Mouse (Mus musculus) limb, embryonic 15.5 days (tissue): ENCODE results near the gene Fermt2. TPM values are rescaled to one million over a fixed set of nuclear protein-coding genes. Genes with fewer than 3 reads are reported as not detected.

Source experiments
- ATAC-seq: fragments of 200-750 bp; cut with Nextera tagmentation; 2 replicates; pipeline ENCODE4 v1.8.0; 2017; ENCODE audit warnings: low read depth, moderate TSS enrichment; ENCODE audit not compliant: insufficient number of reproducible peaks, low FRiP score, low TSS enrichment
- H3K27ac ChIP-seq: fragments of 300-500 bp; sonication (generic); 2 replicates; pipeline ENCODE4 v1.5.1; 2015; ENCODE audit warnings: moderate library complexity, mild to moderate bottlenecking, inconsistent platforms
- H3K27me3 ChIP-seq: fragments of 300-500 bp; sonication (generic); 2 replicates; pipeline ENCODE4 v1.6.1; 2015; ENCODE audit warnings: inconsistent platforms
- H3K36me3 ChIP-seq: fragments of 300-500 bp; sonication (generic); 2 replicates; pipeline ENCODE4 v1.6.1; 2015; ENCODE audit warnings: inconsistent platforms
- H3K4me1 ChIP-seq: fragments of 300-500 bp; sonication (generic); 2 replicates; pipeline ENCODE4 v1.6.1; 2015; ENCODE audit warnings: inconsistent platforms
- H3K4me2 ChIP-seq: fragments of 300-500 bp; sonication (generic); 2 replicates; pipeline ENCODE4 v1.6.1; 2015; ENCODE audit warnings: mild to moderate bottlenecking, inconsistent platforms
- H3K4me3 ChIP-seq: fragments of 300-500 bp; sonication (generic); 2 replicates; pipeline ENCODE4 v1.5.1; 2015; ENCODE audit warnings: mild to moderate bottlenecking, inconsistent platforms
- H3K9ac ChIP-seq: fragments of 300-500 bp; sonication (generic); 2 replicates; pipeline ENCODE4 v1.6.1; 2015; ENCODE audit warnings: inconsistent platforms
- H3K9me3 ChIP-seq: fragments of 300-500 bp; sonication (generic); 2 replicates; pipeline ENCODE4 v1.6.1; 2016; ENCODE audit warnings: inconsistent platforms
- WGBS: fragments of 180-500 bp; shearing (Covaris S2); methylation state at CpG from one replicate; pipeline ENCODE4 v1.1.7; 2015; 5-methylcytosine and 5-hydroxymethylcytosine counted together
- polyA plus RNA-seq: library from polyadenylated mRNA; unstranded; fragments of >200 nt; fragmentation: Nextera tagmentation; extraction: Ambion mirVana; gene quantifications from 2 replicates; pipeline ENCODE4 v1.2.1, GENCODE M21; 2015

Fermt2 gene
- polyA plus RNA-seq, result 136 and 155 TPM in 2 replicates

DNA sequence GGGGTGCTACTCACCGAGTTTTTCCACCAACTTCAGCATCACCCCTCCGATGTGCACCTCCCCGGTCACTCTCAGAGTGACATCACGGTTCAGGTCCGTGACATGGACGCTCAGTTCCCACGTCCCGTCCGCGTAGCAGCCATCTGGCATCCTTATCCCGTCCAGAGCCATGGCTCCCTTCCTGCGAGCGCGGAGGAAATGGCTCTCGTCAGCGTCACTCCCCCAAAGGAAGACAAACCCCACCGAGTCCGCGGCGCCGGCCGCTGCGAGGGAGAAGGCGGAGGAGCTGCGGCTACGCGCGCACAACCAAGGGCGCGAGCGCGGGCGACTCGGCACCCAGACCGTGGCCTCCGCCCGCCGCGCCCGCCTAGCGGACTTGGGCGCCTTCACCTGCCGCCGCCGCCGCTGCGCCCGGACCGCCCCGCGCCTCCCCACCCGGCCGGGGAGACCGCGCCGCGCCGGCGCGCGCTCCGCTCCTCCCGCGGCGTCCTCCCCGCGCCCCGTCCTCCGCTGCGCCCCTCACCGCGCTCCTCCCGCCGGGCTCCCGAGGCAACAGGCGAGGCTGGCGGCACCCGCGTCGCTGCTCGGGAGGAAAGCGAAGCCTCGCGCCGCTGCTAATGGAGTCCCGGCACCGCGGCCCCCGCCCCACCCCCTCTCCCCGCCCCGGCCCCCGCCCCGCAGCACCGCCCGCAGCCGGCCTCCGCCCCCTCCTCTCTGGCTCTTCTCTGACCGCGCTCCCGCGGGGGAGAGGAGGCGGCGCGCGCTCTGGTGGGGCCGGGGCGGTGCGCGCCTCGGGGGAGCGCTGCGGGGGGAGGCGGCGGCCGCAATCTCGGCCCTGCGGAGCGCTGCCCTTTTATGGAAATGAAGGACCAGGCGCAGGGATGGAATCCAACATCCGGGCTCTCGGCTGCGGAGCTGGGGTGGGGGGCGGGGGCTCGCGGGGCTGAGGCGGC, at the start of gene Fermt2:
Gene Fermt2, minus strand, starts transcription at position 708 of the 953 bp plus-strand sequence.
- H3K9ac ChIP-seq, result peak within 1 kb of the TSS; percentile 86
- H3K4me1 ChIP-seq, result peaks cover 24% of the 10 kb centered on the region
- peak; percentile 87 for ATAC-seq
- H3K36me3 ChIP-seq, result no peaks in the 10 kb centered on the region
- H3K27ac ChIP-seq, result peak within 1 kb of the TSS; percentile 98
- under 1% methylated on average over 69 of the region's 126 CpGs for WGBS
- no peaks in the 10 kb centered on the region for H3K9me3 ChIP-seq
- peak within 1 kb of the TSS; percentile 74 for H3K4me2 ChIP-seq
- H3K4me3 ChIP-seq, result peak within 1 kb of the TSS; percentile 82
- no peaks in the 10 kb centered on the region for H3K27me3 ChIP-seq

DNA sequence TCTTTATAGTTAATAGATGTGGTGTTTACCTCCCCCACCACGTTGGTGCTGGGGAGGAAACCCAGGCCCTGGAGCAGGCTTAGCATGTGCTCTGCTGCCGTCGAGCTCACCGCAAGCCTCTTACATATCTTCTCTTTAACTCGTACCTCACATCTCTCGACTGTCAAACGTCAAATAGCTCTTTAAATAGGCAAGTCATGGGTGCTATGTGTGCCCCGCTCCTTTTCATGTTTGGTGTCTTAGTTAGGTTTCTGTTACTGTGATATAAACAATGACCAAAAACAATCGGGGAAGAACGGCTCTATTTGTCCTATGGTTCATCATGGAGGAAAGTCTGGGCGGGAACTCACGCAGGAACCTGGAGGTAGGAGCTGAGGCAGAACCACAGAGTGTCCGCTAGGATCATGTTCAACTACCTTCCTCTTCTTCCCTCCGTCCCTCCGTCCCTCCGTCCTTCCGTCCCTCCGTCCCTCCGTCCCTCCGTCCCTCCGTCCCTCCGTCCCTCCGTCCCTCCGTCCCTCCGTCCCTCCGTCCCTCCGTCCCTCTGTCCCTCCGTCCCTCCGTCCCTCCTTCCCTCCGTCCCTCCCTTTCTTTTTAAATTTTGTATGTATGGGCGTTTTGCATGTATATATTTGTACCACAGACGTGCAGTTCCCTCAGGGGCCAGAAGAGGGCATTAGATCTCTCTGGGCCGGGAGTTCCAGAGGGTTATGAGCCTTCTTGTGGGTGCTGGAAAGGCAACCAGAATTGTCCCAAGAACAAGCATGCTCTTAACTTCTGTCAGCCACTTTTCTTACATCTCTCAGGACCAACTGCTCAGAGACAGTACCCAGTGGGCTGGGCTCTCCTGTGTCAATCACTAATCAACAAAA, 36.4 kb upstream of the Fermt2 start:
- Histone ChIP-seq H3K27me3 (no peaks in the 10 kb centered on the region), H3K4me3 (peak overlapping the region; percentile 24), H3K9ac (no peak overlapping the region), H3K36me3 (no peaks in the 10 kb centered on the region), H3K27ac (peak overlapping the region; percentile 91), H3K4me2 (peak overlapping the region; percentile 36), H3K4me1 (peaks cover 29% of the 10 kb centered on the region), H3K9me3 (no peaks in the 10 kb centered on the region)
- 17% methylated on average over 33 of the region's 33 CpGs for WGBS
- no peak for ATAC-seq

DNA sequence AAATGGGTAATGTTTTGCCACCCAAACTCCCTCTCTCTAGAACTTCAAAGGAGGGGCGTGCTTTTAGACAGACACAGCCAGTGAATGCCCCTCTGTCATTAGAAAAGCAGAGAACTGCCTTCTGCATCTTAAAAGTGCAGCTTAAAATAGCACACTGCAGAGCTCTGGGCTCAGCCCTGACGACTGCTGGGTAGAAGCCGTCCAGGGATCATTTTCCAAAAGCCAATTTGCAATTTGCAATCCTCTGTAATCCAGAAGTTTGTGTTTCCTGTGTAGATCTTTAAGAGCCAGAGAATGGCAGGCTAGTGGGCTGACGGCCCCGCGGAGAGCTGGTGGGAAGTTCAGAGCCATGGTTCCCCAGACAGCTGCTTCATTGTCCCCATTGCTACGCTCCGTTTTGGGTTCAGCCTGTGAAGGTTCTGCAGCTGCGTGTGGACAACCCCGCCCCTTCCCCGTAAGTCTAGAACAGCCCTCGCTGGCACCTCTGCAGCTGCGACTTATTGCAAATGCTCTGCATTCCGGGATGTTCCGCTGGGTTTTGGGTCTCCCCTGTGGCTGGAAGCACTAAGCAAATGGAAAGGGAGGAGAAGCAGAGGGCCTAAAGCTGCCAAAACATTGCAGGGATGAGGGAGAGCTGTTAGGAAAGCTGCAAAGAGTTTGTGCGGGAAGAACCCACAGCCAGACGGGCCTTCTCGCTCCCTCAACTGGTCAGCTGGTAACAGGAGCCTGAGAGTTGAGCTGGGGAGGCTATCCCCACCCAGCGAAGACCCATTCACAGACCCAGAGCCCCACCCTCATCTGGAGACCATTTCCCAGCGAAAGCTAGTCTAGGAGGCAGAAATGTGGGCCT, 35.5 kb upstream of the Fermt2 start:
- Histone ChIP-seq H3K9ac (no peak overlapping the region), H3K4me2 (peak overlapping the region; percentile 36), H3K27me3 (no peaks in the 10 kb centered on the region), H3K36me3 (no peaks in the 10 kb centered on the region), H3K4me3 (peak overlapping the region; percentile 24), H3K9me3 (no peaks in the 10 kb centered on the region), H3K4me1 (peaks cover 29% of the 10 kb centered on the region), H3K27ac (peak overlapping the region; percentile 91)
- whole genome bisulfite sequencing, result 3% methylated on average over 20 of the region's 20 CpGs
- peak; percentile 83 for ATAC-seq

DNA sequence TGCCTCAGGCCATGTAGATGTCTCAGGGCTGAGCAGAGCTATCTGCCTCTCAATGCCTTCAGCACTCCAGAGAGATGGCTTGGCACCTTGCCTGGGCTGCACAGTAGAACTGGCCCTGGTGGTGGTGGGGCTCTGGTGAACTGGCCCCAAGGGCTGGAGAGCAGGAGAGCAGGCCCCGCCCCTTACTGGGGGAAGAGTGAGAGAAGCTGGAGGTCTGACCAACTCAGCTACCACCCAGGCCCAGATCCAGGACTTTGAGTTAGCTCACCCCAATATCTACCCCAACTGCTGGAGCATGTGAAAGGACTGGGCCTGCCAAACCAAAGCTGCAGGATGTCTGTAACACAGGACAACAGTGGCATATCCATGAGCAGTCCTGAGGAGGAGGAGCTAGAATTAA, 33.7 kb upstream of the Fermt2 start:
- WGBS, result 80% methylated on average over 1 of the region's 1 CpGs
- ATAC-seq, result no peak
- no peak overlapping the region for H3K4me2 ChIP-seq
- peaks cover 29% of the 10 kb centered on the region for H3K4me1 ChIP-seq
- no peaks in the 10 kb centered on the region for H3K36me3 ChIP-seq
- no peak overlapping the region for H3K9ac ChIP-seq
- no peak overlapping the region for H3K4me3 ChIP-seq
- H3K27ac ChIP-seq, result peak overlapping the region; percentile 22; the same call in 1 of the 2 replicates
- H3K27me3 ChIP-seq, result no peaks in the 10 kb centered on the region
- H3K9me3 ChIP-seq, result no peaks in the 10 kb centered on the region

DNA sequence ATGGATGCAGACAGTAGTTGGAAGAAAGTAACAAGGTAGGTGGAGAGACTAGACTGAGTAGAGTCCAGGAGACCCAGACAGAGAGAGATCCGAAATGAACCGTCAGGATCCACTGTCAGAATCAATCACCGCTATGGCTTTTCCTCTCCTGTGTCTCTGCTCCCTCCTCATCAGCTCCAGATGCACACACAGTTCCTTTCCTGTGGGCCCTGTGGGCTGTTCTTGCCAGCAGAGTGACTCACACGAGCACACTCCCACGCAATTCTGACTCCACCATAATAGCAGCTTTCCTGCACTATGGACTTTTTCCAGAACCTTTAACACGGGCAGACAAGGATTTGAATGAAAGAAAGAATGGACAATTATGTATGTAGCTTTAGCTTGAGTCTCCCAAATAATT, 31.8 kb upstream of the Fermt2 start:
- Histone ChIP-seq H3K4me1 (peaks cover 29% of the 10 kb centered on the region), H3K9ac (no peak overlapping the region), H3K36me3 (no peaks in the 10 kb centered on the region), H3K4me2 (no peak overlapping the region), H3K27me3 (no peaks in the 10 kb centered on the region), H3K9me3 (no peaks in the 10 kb centered on the region), H3K4me3 (no peak overlapping the region), H3K27ac (0 out of 2 replicates have a peak overlapping the region, but pooled peaks have one; percentile 22)
- 57% methylated on average over 6 of the region's 6 CpGs for WGBS
- ATAC-seq, result no peak

DNA sequence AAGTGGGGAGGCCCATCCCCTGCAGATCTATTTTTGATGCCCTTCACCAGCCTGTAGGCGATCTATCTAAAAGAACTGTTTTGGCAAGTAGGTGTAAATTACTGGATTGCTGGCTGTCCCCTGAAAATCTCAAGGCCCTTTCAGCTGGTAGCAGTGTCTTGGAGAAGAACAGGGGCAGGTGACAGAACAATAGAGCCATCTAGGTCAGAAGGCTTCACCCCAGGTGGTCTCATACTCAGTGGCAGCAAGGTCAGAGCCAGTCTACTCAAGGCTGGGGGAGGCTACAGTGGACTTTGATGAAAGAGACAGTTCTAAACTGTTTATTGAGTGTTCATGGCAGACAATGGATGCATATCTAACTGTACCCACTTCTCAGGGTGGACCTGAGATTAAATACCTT, 29.1 kb upstream of the Fermt2 start:
- H3K4me3 ChIP-seq, result no peak overlapping the region
- H3K9me3 ChIP-seq, result no peaks in the 10 kb centered on the region
- no peak overlapping the region for H3K9ac ChIP-seq
- no peaks in the 10 kb centered on the region for H3K36me3 ChIP-seq
- H3K4me2 ChIP-seq, result no peak overlapping the region
- H3K27ac ChIP-seq, result no peak overlapping the region
- no peak for ATAC-seq
- WGBS, result 91% methylated on average over 1 of the region's 1 CpGs
- peaks cover 9% of the 10 kb centered on the region for H3K4me1 ChIP-seq
- H3K27me3 ChIP-seq, result no peaks in the 10 kb centered on the region

DNA sequence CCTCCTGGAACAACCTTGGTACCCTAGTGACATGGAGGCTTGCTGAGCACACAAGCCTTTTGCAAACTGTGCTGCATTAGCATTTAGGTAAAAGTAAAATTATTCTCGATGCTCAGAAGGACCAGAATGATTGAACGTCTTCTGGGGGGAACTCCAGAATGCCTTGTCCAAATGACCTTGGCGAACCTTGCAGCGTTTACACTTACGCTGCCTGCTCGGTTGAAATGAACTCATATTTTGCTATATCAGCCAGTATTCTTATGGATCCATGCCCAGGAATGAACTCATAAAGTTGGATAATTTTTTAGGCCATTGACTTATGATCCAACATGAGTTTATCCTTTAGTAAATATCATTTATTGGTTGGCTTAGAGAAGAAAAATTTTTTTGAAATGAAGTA, 24.4 kb upstream of the Fermt2 start:
- 75% methylated on average over 6 of the region's 6 CpGs for WGBS
- no peak overlapping the region for H3K4me3 ChIP-seq
- no peak overlapping the region for H3K9ac ChIP-seq
- ATAC-seq, result no peak
- H3K27me3 ChIP-seq, result no peaks in the 10 kb centered on the region
- H3K27ac ChIP-seq, result 0 out of 2 replicates have a peak overlapping the region, but pooled peaks have one; percentile 35
- no peaks in the 10 kb centered on the region for H3K9me3 ChIP-seq
- no peak overlapping the region for H3K4me2 ChIP-seq
- no peaks in the 10 kb centered on the region for H3K4me1 ChIP-seq
- H3K36me3 ChIP-seq, result no peaks in the 10 kb centered on the region

DNA sequence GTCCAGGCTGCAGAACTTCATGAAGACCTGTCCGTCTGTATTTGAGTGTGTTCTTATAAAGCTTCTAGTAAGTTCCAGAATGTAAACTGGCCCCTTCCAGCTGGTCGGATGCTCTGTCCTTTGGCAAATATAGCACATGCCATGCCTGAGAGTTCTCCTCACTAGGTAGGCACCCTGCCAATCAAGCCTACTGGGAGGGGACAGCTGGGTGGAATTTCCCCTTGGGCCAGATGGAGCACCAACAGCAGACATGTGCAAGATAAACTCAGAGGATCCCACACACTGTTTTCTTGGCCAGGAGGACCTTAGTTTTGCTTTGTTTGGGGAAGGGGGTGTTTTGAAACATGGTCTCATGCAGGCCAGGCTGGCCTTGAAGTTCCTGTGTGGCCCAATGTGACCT, 23.9 kb upstream of the Fermt2 start:
- Histone ChIP-seq H3K27ac (0 out of 2 replicates have a peak overlapping the region, but pooled peaks have one; percentile 35), H3K4me2 (no peak overlapping the region)
- ATAC-seq, result no peak

DNA sequence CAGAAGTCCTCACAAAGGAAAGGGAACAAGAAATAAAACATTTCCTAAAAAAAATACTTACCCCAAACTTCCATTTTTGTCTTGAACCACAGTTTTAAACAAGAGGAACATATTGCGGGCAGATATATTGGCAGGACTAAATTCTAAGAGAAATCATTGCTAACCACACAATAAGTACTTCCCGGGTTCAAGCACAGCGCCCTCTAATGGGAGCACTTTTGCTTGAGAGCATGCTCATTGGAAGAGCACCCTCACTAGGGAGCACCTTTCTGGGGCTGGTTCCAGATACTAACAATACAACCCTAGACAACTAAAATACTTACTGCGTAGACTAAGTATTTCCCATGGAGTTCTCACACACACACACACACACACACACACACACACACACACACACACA, 22.5 kb upstream of the Fermt2 start:
- Histone ChIP-seq H3K9me3 (no peaks in the 10 kb centered on the region), H3K9ac (no peak overlapping the region), H3K4me2 (no peak overlapping the region), H3K27ac (no peak overlapping the region), H3K4me3 (no peak overlapping the region), H3K4me1 (no peaks in the 10 kb centered on the region), H3K27me3 (no peaks in the 10 kb centered on the region), H3K36me3 (no peaks in the 10 kb centered on the region)
- ATAC-seq, result no peak
- WGBS, result 75% methylated on average over 4 of the region's 4 CpGs

More for the DNA sequence above, 23.9 kb upstream of the Fermt2 start:
- Histone ChIP-seq H3K27me3 (no peaks in the 10 kb centered on the region), H3K9ac (no peak overlapping the region), H3K4me3 (no peak overlapping the region), H3K36me3 (no peaks in the 10 kb centered on the region), H3K4me1 (no peaks in the 10 kb centered on the region), H3K9me3 (no peaks in the 10 kb centered on the region)
- 55% methylated on average over 2 of the region's 2 CpGs for WGBS

DNA sequence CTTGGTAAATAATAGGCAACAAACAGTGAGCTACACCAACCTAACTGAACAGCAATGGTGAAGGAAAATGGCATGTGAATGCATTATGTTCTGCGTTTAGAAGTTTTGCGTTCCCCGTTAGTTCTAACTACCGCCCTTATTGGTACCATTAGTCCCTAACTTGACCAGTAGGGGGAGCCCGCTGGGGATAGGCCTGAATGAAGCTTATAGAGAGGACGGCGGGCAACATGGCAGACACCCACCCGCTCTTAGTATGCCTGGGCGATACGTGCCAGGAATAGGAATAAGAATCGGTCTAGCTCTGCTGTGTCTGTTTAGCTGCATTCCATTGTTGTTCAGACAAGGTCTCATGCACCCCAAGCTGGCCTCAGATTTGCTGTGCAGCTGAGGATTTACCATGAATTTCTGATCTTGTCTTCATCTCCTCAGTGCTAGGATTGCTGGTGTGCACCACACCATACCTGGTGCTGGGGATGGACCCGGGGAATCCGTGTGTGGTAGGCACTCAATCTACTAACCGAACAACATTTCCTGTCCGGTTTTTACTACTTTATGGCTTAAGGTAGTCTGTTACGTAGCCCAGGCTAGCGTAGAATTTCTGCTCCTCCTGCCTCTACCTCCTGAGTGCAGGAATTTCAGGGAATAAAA, 21.3 kb upstream of the Fermt2 start:
- WGBS, result 54% methylated on average over 17 of the region's 17 CpGs
- H3K4me1 ChIP-seq, result no peaks in the 10 kb centered on the region
- H3K27me3 ChIP-seq, result no peaks in the 10 kb centered on the region
- H3K27ac ChIP-seq, result no peak overlapping the region
- no peaks in the 10 kb centered on the region for H3K36me3 ChIP-seq
- no peak overlapping the region for H3K4me3 ChIP-seq
- no peak for ATAC-seq
- no peaks in the 10 kb centered on the region for H3K9me3 ChIP-seq
- H3K9ac ChIP-seq, result no peak overlapping the region
- H3K4me2 ChIP-seq, result no peak overlapping the region
